ENCODE assay signal across 8 mouse cellular contexts in genomic region chrX:11621045-11621763, GRCm38 (mm10).
DNase-seq lines count a peak whose midpoint lies in the region; ATAC-seq and TF ChIP-seq lines count a peak whose summit lies in the region.

No protein-coding gene starts in this region.

- TF ChIP-seq CTCF in hindbrain, postnatal 0 days (IDR thresholded peaks at IDR 0.05; ENCODE audit: low read depth): no peak

- 51% methylated on average over 19 of the region's 19 CpGs for WGBS in neural tube, embryonic 11.5 days
- WGBS in forebrain, embryonic 16.5 days: 40% methylated on average over 19 of the region's 19 CpGs
- WGBS in hindbrain, postnatal 0 days: 53% methylated on average over 19 of the region's 19 CpGs
- 54% methylated on average over 19 of the region's 19 CpGs for WGBS in liver, embryonic 15.5 days (ENCODE audit: insufficient replicate concordance)

- peak; percentile 42 for DNase-seq in neural tube, embryonic 11.5 days (ENCODE audit: low spot score)
- DNase-seq in neural tube, embryonic 10.5 days (ENCODE audit: extremely low spot score, low spot score): no peak
- DNase-seq in hindbrain, postnatal 0 days (ENCODE audit: low spot score): peak; percentile 43
- DNase-seq in retina, postnatal 1 day: peak; percentile 85
- DNase-seq in cerebellum, adult 9-11 months: no peak
- no peak for DNase-seq in thymus, postnatal 10 days (ENCODE audit: low spot score in 2 of 2)

- no peak overlapping the region for H3K9ac ChIP-seq in neural tube, embryonic 11.5 days (ENCODE audit: low read length)
- H3K9ac ChIP-seq in forebrain, embryonic 16.5 days (replicated peaks; ENCODE audit: low read depth, low read length): no peak overlapping the region
- no peak overlapping the region for H3K9ac ChIP-seq in hindbrain, postnatal 0 days (replicated peaks; ENCODE audit: low read length)
- H3K9ac ChIP-seq in liver, embryonic 15.5 days: no peak overlapping the region

- no peaks in the 10 kb centered on the region for H3K27me3 ChIP-seq in neural tube, embryonic 11.5 days (ENCODE audit: control insufficient read depth, insufficient read depth, low read length)
- H3K27me3 ChIP-seq in forebrain, embryonic 16.5 days (replicated peaks; ENCODE audit: control insufficient read depth, insufficient read depth, low read length): no peaks in the 10 kb centered on the region
- no peaks in the 10 kb centered on the region for H3K27me3 ChIP-seq in hindbrain, postnatal 0 days (ENCODE audit: insufficient read depth, low read length)
- no peaks in the 10 kb centered on the region for H3K27me3 ChIP-seq in liver, embryonic 15.5 days

- no peak overlapping the region for H3K27ac ChIP-seq in neural tube, embryonic 11.5 days (ENCODE audit: low read depth, low read length)
- no peak overlapping the region for H3K27ac ChIP-seq in forebrain, embryonic 16.5 days (ENCODE audit: low read length)
- no peak overlapping the region for H3K27ac ChIP-seq in hindbrain, postnatal 0 days
- H3K27ac ChIP-seq in liver, embryonic 15.5 days (replicated peaks): no peak overlapping the region

- no peaks in the 10 kb centered on the region; the same call in 1 of the 2 replicates for H3K4me1 ChIP-seq in neural tube, embryonic 11.5 days (ENCODE audit: control insufficient read depth, insufficient read depth, low read length)
- peaks cover 10% of the 10 kb centered on the region; the same call in 1 of the 2 replicates for H3K4me1 ChIP-seq in forebrain, embryonic 16.5 days (replicated peaks; ENCODE audit: control insufficient read depth, insufficient read depth, low read length)
- H3K4me1 ChIP-seq in hindbrain, postnatal 0 days (ENCODE audit: insufficient read depth, low read length): no peaks in the 10 kb centered on the region
- H3K4me1 ChIP-seq in liver, embryonic 15.5 days (replicated peaks): no peaks in the 10 kb centered on the region

- H3K4me3 ChIP-seq in neural tube, embryonic 11.5 days (ENCODE audit: low read depth, low read length): no peak overlapping the region
- H3K4me3 ChIP-seq in forebrain, embryonic 16.5 days (replicated peaks; ENCODE audit: low read length): no peak overlapping the region
- no peak overlapping the region for H3K4me3 ChIP-seq in hindbrain, postnatal 0 days (ENCODE audit: low read length)
- no peak overlapping the region for H3K4me3 ChIP-seq in liver, embryonic 15.5 days (replicated peaks)

- H3K4me2 ChIP-seq in neural tube, embryonic 11.5 days (ENCODE audit: low read depth): no peak overlapping the region
- peak overlapping the region; percentile 12; the same call in 1 of the 2 replicates for H3K4me2 ChIP-seq in forebrain, embryonic 16.5 days (ENCODE audit: low read length)
- no peak overlapping the region for H3K4me2 ChIP-seq in hindbrain, postnatal 0 days (ENCODE audit: low read depth, low read length)
- peak overlapping the region; percentile 15; the same call in 1 of the 2 replicates for H3K4me2 ChIP-seq in liver, embryonic 15.5 days

- no peaks in the 10 kb centered on the region for H3K9me3 ChIP-seq in neural tube, embryonic 11.5 days (ENCODE audit: control insufficient read depth, low read length)
- H3K9me3 ChIP-seq in forebrain, embryonic 16.5 days (ENCODE audit: control insufficient read depth, low read length): no peaks in the 10 kb centered on the region
- no peaks in the 10 kb centered on the region for H3K9me3 ChIP-seq in hindbrain, postnatal 0 days (ENCODE audit: low read length)
- no peaks in the 10 kb centered on the region for H3K9me3 ChIP-seq in liver, embryonic 15.5 days (replicated peaks)

- no peak for ATAC-seq in neural tube, embryonic 11.5 days (ENCODE audit: insufficient read depth, low FRiP score, low TSS enrichment)
- peak; percentile 50; the same call in 1 of the 2 replicates for ATAC-seq in forebrain, embryonic 16.5 days
- ATAC-seq in hindbrain, postnatal 0 days: no peak; the same call in 1 of the 2 replicates
- no peak for ATAC-seq in liver, embryonic 15.5 days (ENCODE audit: insufficient read depth)

- H3K36me3 ChIP-seq in neural tube, embryonic 11.5 days (ENCODE audit: control insufficient read depth, insufficient read depth, low read length): no peaks in the 10 kb centered on the region
- H3K36me3 ChIP-seq in forebrain, embryonic 16.5 days (ENCODE audit: control insufficient read depth, insufficient read depth): no peaks in the 10 kb centered on the region
- H3K36me3 ChIP-seq in hindbrain, postnatal 0 days (ENCODE audit: insufficient read depth, low read length): no peaks in the 10 kb centered on the region
- H3K36me3 ChIP-seq in liver, embryonic 15.5 days (replicated peaks): no peaks in the 10 kb centered on the region

Comparison
In these comparisons a context has a peak if more than half of its experiments do, and no peak if none do; other contexts are left out.
1. DNase-seq: peak in neural tube, embryonic 11.5 days (single experiment), hindbrain, postnatal 0 days (single experiment) and retina, postnatal 1 day (single experiment); none in neural tube, embryonic 10.5 days (single experiment), cerebellum, adult 9-11 months (single experiment) and thymus, postnatal 10 days (0 of 2).
2. H3K4me2 ChIP-seq: peak in forebrain, embryonic 16.5 days (single experiment) and liver, embryonic 15.5 days (single experiment); none in neural tube, embryonic 11.5 days (single experiment) and hindbrain, postnatal 0 days (single experiment).